Mouse (Mus musculus) MN1 (cell line): Measurements from ENCODE around the gene Itsn1.

ENCODE experiments used
- DNase-seq: peaks from one replicate; pipeline ENCODE4 v3.0.0-alpha.2; 2016; ENCODE audit warnings: low spot score

Itsn1 gene

GRCm38 (mm10) chr16:91768586-91768985 is 39.5 kb downstream of the Itsn1 start:
- DNase-seq: no peak

GRCm38 (mm10) chr16:91769911-91770310 is 40.8 kb downstream of the Itsn1 start:
- DNase-seq: no peak

DNA sequence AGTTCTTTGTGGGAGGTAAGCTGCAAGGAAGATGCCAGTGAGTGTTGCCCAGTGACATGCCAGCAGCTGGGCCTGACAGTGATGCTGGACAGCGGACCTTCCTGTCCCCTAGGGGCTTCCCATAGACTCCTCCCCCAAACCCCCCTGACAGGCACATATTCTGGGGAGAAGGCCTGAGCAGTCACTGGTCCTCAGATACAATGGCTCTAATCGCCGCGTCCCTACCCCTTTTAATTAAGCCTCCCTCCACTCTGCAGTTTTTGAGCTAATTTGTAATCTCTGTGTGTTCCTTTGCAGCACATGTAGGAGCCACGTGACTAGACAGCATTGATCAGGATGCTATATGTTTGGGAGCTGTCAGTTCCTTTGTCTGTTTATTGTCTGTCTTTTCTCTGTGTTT is 41.6 kb downstream of the Itsn1 start:
- peak; percentile 46 for DNase-seq

DNA sequence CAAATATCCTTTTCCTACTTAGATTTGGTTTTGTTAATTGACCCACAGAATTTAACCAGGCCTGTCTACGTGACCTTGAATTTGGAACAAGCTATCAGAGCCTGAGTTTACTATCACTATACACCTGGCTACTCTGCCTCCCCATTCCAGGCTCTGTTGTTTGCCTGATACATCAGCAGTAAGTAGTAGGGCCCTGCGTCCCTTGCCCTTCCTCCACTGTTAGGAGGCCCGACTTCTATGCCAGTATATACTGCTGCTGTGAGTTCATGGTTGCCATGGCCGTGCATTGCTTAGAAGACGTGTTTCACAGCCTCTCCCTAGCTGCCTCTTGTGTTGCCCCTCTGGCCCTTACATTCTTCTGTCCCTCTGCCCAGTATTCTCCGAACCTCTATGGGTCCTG is 42.3 kb downstream of the Itsn1 start:
- no peak for DNase-seq

DNA sequence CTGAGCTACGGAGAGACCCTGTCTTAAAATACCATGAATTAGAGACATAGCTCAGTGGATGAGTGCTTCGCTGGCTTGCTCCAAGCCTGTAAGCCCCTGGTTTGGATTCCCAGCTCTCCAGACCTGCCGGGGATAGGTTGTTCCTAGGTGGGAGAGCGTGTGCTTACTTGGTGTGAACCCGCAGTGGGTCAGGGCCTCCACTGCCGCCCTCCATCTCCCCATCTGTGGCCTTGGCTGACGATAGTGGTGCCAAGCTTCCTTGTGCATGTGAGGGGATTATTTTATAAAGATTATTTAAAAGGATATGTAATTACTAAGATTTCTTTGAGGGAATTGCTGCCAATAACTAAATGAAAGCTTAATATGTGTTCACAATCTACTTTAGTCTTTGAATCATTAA is 43.5 kb downstream of the Itsn1 start:
- DNase-seq: no peak

DNA sequence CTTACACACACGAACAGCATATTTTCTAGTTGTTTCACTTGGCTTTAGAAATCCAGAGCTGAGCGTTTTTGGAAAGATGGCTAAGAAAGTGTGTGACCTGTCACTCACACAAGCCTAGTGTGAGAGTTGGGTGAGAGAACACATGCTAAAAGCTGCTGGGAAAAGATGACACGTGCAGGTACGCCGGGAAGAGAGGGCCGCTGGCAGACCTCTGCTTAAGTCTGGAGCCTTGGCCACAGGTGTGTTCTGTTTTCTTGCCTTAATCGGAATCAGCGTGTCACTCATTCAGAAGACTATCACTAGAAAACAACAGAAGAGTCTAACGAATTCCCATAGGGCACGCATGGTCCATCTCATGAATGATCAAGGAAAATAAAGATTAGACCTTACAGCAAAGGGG is 50.5 kb downstream of the Itsn1 start:
- no peak for DNase-seq

GRCm38 (mm10) chr16:91780151-91780550 is 51.1 kb downstream of the Itsn1 start:
- DNase-seq: no peak

DNA sequence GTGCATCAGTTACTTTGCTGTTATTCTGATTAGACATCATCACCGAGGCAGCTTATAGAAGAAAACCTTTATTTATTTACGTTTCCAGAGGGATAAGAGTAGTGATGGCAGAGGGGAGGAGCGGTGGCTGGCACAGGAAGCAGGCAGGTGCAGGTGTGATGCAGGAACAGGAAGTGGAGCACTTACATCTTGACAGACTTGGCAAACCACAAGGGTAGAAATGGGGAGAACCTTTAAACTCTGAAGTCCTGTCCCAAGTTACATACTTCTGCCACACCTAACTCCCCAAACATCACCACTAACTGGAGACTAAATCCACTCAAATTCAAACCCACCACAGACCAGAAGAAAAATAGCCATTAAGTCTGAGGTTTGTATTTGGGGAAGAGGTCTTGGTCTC is 51.7 kb downstream of the Itsn1 start:
- no peak for DNase-seq

DNA sequence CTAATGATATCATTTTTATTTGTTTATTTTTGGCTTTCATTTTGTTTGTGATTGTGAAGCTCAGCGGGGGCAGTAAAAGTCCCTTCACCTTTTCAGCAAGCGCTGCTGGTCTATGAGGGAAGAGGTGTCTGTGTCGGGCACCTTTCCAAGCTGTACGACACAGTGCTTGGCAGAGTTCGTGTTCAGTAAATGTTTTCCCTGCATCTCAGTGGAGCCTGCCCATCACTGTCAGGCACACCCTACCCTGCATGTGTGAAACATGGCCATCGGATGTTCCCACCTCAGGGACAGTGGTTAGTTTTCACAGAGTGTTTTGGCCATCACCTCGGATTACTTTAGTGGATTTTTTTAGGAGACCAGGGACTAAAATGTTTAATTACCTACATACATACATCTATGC is 54.1 kb downstream of the Itsn1 start:
- no peak for DNase-seq

DNA sequence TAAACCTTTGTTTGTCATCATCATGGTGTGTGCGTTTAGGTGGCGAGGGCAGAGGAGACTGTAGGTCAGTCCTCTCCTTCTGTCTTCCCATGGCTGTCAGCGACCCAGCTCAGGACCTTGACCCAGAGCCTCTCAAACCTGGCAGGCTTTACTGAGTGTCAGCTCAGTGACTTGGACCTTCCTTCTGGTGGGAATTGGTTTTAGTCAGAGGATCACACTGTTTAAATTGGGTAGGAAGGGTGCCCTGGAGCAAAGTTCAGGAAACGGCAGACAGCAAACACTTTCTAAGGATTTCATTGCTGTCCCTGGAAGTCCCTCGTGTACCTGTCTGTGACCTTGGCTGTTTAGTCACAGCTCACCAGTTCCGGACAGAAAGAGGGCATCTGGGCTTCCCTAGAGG is 55.2 kb downstream of the Itsn1 start:
- no peak for DNase-seq

DNA sequence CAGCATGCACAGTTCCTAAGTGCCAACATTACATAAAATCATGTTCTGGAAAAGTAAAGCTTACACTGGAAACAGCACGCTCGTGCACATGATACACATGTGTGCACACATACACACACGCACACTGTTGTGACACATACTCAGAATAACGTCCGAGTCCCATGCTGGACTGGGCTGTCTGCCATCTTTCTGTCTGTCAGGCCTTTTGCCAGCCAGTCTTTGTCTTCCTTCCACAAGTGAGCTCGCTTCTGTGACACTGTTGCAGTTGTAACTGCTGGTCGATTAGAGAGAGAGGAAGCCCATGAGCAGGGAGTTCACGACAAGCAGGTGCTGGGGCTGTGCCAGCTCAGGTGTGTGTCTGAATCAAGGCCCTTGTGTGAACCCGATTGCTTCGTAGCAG is 57.3 kb downstream of the Itsn1 start:
- no peak for DNase-seq

DNA sequence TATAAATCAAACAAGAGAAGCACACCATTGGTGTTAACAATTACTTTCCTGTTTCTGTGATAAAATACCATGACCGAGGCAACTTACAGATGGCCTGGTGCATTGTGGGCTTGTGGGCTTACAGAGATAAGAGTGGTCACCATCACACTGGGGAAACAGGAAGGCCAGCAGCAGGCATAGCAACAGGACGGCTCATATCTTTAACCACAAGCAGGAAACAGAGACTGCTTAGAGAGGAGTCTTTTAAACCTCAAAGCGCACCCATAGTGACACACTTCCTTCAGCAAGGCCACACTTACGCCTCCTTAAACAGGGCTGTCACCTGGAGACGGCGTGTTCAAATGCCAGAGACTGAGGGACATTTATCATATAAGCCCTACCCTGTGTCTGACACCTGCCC is 60.6 kb downstream of the Itsn1 start:
- DNase-seq: no peak

GRCm38 (mm10) chr16:91792477-91793196 is 63.6 kb downstream of the Itsn1 start:
- no peak for DNase-seq

GRCm38 (mm10) chr16:91793507-91794278 is 64.6 kb downstream of the Itsn1 start:
- no peak for DNase-seq

DNA sequence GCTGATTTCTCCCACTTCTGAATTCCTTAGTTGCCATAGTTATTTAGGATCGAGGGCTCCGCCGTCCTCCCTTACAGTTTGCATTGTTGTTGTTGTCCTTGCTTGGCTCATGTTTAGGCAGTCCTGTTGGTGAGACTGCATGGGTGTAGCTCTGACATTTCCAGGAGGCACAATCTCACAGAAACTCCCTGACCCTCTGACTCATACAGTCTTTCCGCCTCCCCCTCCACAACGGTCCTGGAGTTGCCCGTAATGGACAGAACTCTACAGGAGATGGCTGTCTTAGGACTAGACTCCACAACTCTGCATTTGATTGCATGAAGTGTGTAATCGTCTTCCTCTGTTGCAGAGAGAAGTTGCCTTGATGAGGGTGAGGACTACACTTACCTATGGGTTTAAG is 65.2 kb downstream of the Itsn1 start:
- no peak for DNase-seq

GRCm38 (mm10) chr16:91795044-91795443 is 66.0 kb downstream of the Itsn1 start:
- DNase-seq: no peak

- DNase-seq: no peak
Measured at GRCm38 (mm10) chr16:91795606-91796005, 66.5 kb downstream of the Itsn1 start.

- no peak for DNase-seq
Measured at GRCm38 (mm10) chr16:91801426-91801825, 72.3 kb downstream of the Itsn1 start.

DNA sequence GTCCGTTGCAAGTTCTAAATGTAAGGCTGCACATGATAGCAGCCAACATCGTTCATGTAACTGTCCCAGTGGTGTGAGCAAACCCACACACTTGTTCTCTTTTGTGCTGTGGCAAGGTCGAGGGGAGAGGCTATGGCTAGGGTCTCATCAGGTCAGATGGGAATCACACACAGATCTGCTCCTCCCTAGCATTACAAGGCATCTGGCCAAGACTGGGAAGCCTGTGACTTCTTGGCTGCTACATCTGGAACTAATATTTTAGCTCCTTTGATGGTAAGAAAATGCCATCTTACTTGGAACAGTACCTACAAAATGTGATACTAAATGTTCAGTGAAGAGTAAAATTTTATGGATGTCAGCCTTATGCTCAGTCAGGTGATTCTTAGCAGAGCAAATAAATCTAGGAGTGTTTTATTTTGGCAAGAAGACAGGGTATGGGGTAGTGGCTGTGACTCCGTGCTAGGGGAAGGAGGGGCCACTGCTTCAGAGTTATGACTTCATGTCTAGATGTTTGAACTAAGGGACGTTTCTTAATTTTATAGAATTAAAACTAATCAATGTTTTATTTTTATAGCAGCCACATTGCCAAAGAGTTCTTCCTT is 73.5 kb downstream of the Itsn1 start:
- no peak for DNase-seq

- DNase-seq: no peak
Measured at GRCm38 (mm10) chr16:91804418-91804817, 75.3 kb downstream of the Itsn1 start.

DNA sequence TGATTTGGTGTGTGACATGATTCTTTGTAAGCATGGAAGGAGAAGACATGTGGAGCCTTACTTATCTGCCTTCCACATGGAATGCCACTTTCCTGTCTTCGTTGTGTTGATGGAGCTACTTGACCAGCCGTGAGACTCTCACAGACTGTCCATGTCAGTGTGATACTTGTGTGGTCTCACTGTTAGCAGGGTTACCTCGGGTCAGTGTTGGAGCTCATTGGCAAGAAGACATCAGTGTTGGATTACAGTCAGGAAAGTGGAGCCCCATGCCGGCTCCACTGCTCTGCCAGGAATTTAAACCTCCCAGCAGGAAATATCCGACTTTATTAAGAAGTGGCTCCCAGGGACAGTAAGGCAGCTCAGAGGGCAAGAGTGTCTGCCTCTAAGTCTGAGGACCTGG is 75.8 kb downstream of the Itsn1 start:
- no peak for DNase-seq

- no peak for DNase-seq
Measured at GRCm38 (mm10) chr16:91810235-91810634, 81.2 kb downstream of the Itsn1 start.

DNA sequence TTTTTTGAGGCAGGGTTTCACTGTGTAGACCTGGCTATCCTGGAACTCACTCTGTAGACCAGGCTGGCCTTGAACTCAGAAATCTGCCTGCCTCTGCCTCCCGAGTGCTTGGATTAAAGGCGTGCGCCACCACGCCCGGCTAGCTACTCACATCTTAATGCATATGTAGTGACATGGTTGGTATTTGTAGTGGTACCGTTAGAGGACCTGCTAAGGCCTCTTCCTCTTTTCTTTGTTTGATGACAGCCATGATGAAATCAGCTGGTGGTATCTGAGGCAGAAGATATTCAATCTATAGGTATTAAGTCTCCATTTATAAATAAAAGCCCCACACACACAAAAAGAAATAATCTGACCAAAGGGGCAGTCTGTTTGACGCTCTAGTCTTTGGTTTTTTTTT is 82.3 kb downstream of the Itsn1 start:
- no peak for DNase-seq
